Mouse (Mus musculus) heart, adult 2 months (tissue): ENCODE measurements at regions not wholly inside any gene's neighbourhood (a gene's known extent, or its start where the extent isn't known, plus 50 kb on each side); places are given as distances from the start of the nearest gene placed in this dataset.

ENCODE experiments used
- DNase-seq, 2 experiments: peaks; one replicate each; pipeline ENCODE4 v3.0.0; 2021
- H3K27ac ChIP-seq: fragments of 200-600 bp; 2 replicates; pipeline ENCODE4 v1.8.1; 2022
- H3K27me3 ChIP-seq: fragments of 200-500 bp; 2 replicates; pipeline ENCODE4 v1.6.1; 2012; ENCODE audit warnings: mild to moderate bottlenecking, low read length, inconsistent platforms, mixed read lengths; ENCODE audit not compliant: control insufficient read depth, insufficient read depth
- H3K36me3 ChIP-seq: fragments of 200-500 bp; 2 replicates; pipeline ENCODE4 v1.6.1; 2012; ENCODE audit warnings: low read length, inconsistent platforms; ENCODE audit not compliant: control insufficient read depth, insufficient read depth
- H3K4me1 ChIP-seq: fragments of 200-500 bp; 2 replicates; pipeline ENCODE4 v1.6.1; 2011; ENCODE audit warnings: low read length; ENCODE audit not compliant: control insufficient read depth, insufficient read depth
- H3K4me3 ChIP-seq: fragments of 200-600 bp; 2 replicates; pipeline ENCODE4 v1.8.1; 2022
- H3K79me2 ChIP-seq: fragments of 200-500 bp; replicated peaks from 2 replicates; pipeline ENCODE4 v1.6.1; 2012; ENCODE audit warnings: mild to moderate bottlenecking, inconsistent platforms, low read length, moderate library complexity, mixed read lengths; ENCODE audit not compliant: control insufficient read depth, insufficient read depth
- H3K9ac ChIP-seq: fragments of 200-500 bp; 2 replicates; pipeline ENCODE4 v1.6.1; 2012; ENCODE audit warnings: low read depth, mild to moderate bottlenecking, control low read depth, inconsistent platforms, low read length, mixed read lengths
- CTCF ChIP-seq: fragments of 200-600 bp; IDR thresholded peaks from 2 replicates; pipeline ENCODE4 v1.8.1; 2022; ENCODE audit warnings: antibody characterized with exemption, mild to moderate bottlenecking, moderate library complexity
- EP300 ChIP-seq: fragments of 200-500 bp; IDR thresholded peaks from 2 replicates; pipeline ENCODE4 v1.6.1; 2011; ENCODE audit warnings: low read depth, low read length, control low read depth; ENCODE audit not compliant: insufficient read depth
- POLR2A ChIP-seq: fragments of 200-500 bp; IDR thresholded peaks from 2 replicates; pipeline ENCODE4 v1.6.1; 2011; ENCODE audit warnings: mild to moderate bottlenecking, low read depth, low read length, control low read depth; ENCODE audit not compliant: insufficient read depth
- WGBS: fragments of 180-500 bp; shearing (Covaris S2); methylation state at CpG from one replicate; pipeline ENCODE4 v1.1.7; 2018; 5-methylcytosine and 5-hydroxymethylcytosine counted together
- intact Hi-C: fragments of 180-260 bp; cut with DNase I; formaldehyde crosslinking; loops from one replicate; pipeline ENCODE4 v1.15.1; 2025

DNA sequence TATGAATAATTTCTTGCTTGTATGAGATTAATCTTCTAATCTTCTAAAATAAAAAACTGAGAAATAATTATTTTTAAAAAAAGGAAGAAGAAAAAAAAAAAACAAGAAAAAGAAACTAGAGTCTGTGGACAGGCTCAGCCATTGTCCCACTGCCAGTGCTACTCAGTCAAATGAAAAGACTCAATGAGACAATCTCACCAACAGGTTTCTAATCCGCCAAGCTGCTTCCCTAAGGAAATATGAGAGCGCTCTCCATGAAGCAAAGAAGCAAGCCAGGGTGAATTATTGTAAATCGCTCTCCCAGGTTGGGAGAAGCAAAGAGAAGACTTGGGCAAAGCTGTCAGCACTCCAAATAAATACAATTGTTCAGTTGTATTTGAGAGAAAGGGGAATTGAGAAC is 396.3 kb downstream of the Galc start:
- H3K79me2 ChIP-seq, result no peaks in the 10 kb centered on the region
- no peaks in the 10 kb centered on the region for H3K27me3 ChIP-seq
- no peaks in the 10 kb centered on the region for H3K36me3 ChIP-seq
- WGBS, result 83% methylated on average over 3 of the region's 3 CpGs
- H3K4me1 ChIP-seq, result no peaks in the 10 kb centered on the region
- H3K27ac ChIP-seq, result no peak overlapping the region
- DNase-seq, result no peak
- H3K4me3 ChIP-seq, result no peak overlapping the region
- intact Hi-C loops, result no loop called here
- no peak for TF ChIP-seq CTCF
- TF ChIP-seq EP300, result no peak
- TF ChIP-seq POLR2A, result no peak
- H3K9ac ChIP-seq, result no peak overlapping the region

- DNase-seq, result no peak
- Histone ChIP-seq H3K27ac (no peak overlapping the region), H3K27me3 (no peaks in the 10 kb centered on the region), H3K4me1 (no peaks in the 10 kb centered on the region), H3K9ac (no peak overlapping the region), H3K36me3 (no peaks in the 10 kb centered on the region), H3K4me3 (no peak overlapping the region), H3K79me2 (no peaks in the 10 kb centered on the region)
- 81% methylated on average over 8 of the region's 8 CpGs for WGBS
- intact Hi-C loops, result no loop called here
- TF ChIP-seq EP300, result no peak
- no peak for TF ChIP-seq POLR2A
Measured at GRCm38 (mm10) chr12:97836202-97836908, 422.9 kb downstream of the Galc start.

DNA sequence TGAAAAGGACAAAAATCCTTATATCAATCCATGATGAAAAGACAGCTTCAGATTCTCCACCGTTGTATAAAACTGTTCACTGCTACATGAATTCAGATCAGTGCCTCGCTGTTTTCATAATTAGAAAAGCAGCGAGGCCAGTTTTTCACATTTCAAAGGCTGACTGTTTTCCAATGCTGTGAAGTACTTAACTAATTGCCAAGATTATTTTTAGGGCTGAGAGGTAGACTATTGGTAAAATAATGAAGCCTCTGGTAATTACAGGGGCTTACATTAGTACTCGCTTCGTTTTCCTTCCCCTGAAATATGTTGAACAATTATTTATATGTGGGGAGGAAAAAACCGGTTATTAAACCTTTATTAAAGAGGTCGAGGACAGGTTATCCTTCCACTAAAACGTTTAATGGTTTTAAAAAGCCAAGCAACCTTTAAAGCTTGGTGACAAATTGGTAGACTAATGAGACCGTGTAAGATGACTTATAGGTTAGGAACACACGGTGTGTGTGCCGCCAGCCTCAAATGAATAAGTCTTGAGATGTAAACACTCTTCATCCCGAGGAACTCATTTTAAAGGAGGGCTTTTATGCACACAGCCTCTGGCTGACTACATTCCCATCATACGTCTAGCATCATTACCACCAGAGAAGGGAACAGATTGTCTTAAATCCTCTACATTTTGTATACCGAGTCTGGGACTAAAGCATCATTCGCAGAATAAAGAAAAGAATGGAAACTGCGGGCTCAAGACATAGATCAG is 465.7 kb downstream of the Galc start:
- TF ChIP-seq CTCF, result no peak
- no peak for TF ChIP-seq POLR2A
- WGBS, result 79% methylated on average over 16 of the region's 16 CpGs
- DNase-seq, result no peak
- no peaks in the 10 kb centered on the region for H3K36me3 ChIP-seq
- H3K27me3 ChIP-seq, result no peaks in the 10 kb centered on the region
- H3K27ac ChIP-seq, result no peak overlapping the region
- H3K79me2 ChIP-seq, result no peaks in the 10 kb centered on the region
- no peaks in the 10 kb centered on the region for H3K4me1 ChIP-seq
- intact Hi-C loops, result no loop called here
- H3K9ac ChIP-seq, result no peak overlapping the region
- H3K4me3 ChIP-seq, result no peak overlapping the region

- intact Hi-C loops, result no loop called here
- Histone ChIP-seq H3K4me1 (no peaks in the 10 kb centered on the region), H3K27me3 (no peaks in the 10 kb centered on the region), H3K27ac (no peak overlapping the region), H3K9ac (no peak overlapping the region), H3K4me3 (no peak overlapping the region), H3K79me2 (no peaks in the 10 kb centered on the region), H3K36me3 (no peaks in the 10 kb centered on the region)
- TF ChIP-seq EP300 (no peak), CTCF (no peak), POLR2A (no peak)
- 79% methylated on average over 3 of the region's 3 CpGs for WGBS
- no peak for DNase-seq
Measured at GRCm38 (mm10) chr12:97783476-97783875, 475.8 kb downstream of the Galc start.

DNA sequence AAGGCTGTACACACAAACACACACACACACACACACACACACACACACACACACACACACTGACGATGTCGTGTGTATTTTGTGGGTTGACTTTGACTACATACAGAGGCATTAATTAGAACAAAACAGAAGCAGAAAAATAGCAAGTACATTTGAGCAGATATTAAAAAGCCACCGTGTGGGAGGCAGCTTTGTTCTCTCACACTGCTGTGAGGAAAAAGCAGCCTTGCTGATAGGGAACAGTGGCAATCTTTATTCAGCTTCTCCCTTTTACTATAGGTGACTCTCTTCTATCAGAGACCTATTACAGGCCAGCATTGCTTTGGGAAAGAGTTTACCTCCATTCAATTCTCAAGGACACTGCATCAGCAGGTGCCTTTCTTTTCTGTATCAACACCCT is 500.1 kb downstream of the Galc start:
- 68% methylated on average over 3 of the region's 3 CpGs for WGBS
- H3K9ac ChIP-seq, result no peak overlapping the region
- no peaks in the 10 kb centered on the region for H3K4me1 ChIP-seq
- H3K36me3 ChIP-seq, result no peaks in the 10 kb centered on the region
- DNase-seq, result no peak
- TF ChIP-seq CTCF (no peak), EP300 (no peak), POLR2A (no peak)
- H3K27ac ChIP-seq, result no peak overlapping the region
- H3K79me2 ChIP-seq, result no peaks in the 10 kb centered on the region
- H3K4me3 ChIP-seq, result no peak overlapping the region
- no peaks in the 10 kb centered on the region for H3K27me3 ChIP-seq
- intact Hi-C loops, result no loop called here

DNA sequence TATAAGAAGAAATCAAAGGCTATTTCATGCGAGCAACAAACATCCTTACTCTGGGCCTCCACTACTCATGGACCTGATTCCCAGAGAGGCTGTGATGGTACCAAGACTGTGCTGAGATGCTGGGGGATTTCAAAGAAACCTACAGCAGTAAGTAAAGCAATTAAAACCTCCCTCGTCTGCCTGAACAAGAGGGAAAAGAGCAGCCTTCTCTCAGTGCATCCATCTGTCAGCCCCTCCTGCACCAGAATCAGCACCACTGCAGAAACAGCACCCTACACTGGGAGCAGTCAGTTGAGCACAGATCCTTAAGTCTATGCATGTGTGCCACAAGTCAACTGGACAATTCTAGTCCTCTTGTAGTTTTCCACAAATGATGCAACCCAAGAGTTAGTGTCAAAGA is 500.6 kb downstream of the Galc start:
- H3K4me1 ChIP-seq, result no peaks in the 10 kb centered on the region
- no peak for TF ChIP-seq EP300
- no peak for TF ChIP-seq POLR2A
- TF ChIP-seq CTCF, result no peak
- H3K27ac ChIP-seq, result no peak overlapping the region
- H3K27me3 ChIP-seq, result no peaks in the 10 kb centered on the region
- DNase-seq, result no peak
- no peak overlapping the region for H3K9ac ChIP-seq
- 51% methylated on average over 2 of the region's 2 CpGs for WGBS
- no peaks in the 10 kb centered on the region for H3K36me3 ChIP-seq
- H3K79me2 ChIP-seq, result no peaks in the 10 kb centered on the region
- intact Hi-C loops, result no loop called here
- no peak overlapping the region for H3K4me3 ChIP-seq
